Mouse (Mus musculus) hindbrain, postnatal 0 days (tissue): ENCODE measurements at regions not wholly inside any gene's neighbourhood (a gene's known extent, or its start where the extent isn't known, plus 50 kb on each side); places are given as distances from the start of the nearest gene placed in this dataset.
A peak's percentile ranks its signal among the peaks of the same experiment; 100 is the strongest.

ENCODE experiments used
- ATAC-seq: fragments of 200-750 bp; cut with Nextera tagmentation; 2 replicates; pipeline ENCODE4 v1.8.0; 2017; ENCODE audit warnings: mild to moderate bottlenecking, moderate TSS enrichment, moderate library complexity
- DNase-seq: peaks from one replicate; pipeline ENCODE4 v3.0.0-alpha.2; 2015; ENCODE audit warnings: low spot score
- H3K27ac ChIP-seq: fragments of 300-500 bp; sonication (generic); 2 replicates; pipeline ENCODE4 v1.5.1; 2014; ENCODE audit warnings: mild to moderate bottlenecking
- H3K27me3 ChIP-seq: fragments of 300-500 bp; sonication (generic); 2 replicates; pipeline ENCODE4 v1.6.1; 2014; ENCODE audit warnings: low read length, mixed read lengths; ENCODE audit not compliant: insufficient read depth
- H3K36me3 ChIP-seq: fragments of 300-500 bp; sonication (generic); 2 replicates; pipeline ENCODE4 v1.6.1; 2014; ENCODE audit warnings: low read length, mixed read lengths; ENCODE audit not compliant: insufficient read depth
- H3K4me1 ChIP-seq: fragments of 300-500 bp; sonication (generic); 2 replicates; pipeline ENCODE4 v1.6.1; 2014; ENCODE audit warnings: antibody characterized with exemption, low read length, mixed read lengths; ENCODE audit not compliant: insufficient read depth
- H3K4me2 ChIP-seq: fragments of 300-500 bp; sonication (generic); 2 replicates; pipeline ENCODE4 v1.6.1; 2014; ENCODE audit warnings: low read depth, mild to moderate bottlenecking, low read length, moderate library complexity, mixed read lengths
- H3K4me3 ChIP-seq: fragments of 300-500 bp; sonication (generic); 2 replicates; pipeline ENCODE4 v1.5.1; 2014; ENCODE audit warnings: low read length
- H3K9ac ChIP-seq: fragments of 300-500 bp; sonication (generic); replicated peaks from 2 replicates; pipeline ENCODE4 v1.6.1; 2014; ENCODE audit warnings: mild to moderate bottlenecking, low read length, moderate library complexity, mixed read lengths
- H3K9me3 ChIP-seq: fragments of 300-500 bp; sonication (generic); 2 replicates; pipeline ENCODE4 v1.6.1; 2016; ENCODE audit warnings: low read length, mixed read lengths
- CTCF ChIP-seq: IDR thresholded peaks from 2 replicates; pipeline ENCODE4 v1.5.1; 2016; ENCODE audit warnings: antibody characterized with exemption, control low read depth, low read depth
- WGBS: fragments of 180-500 bp; shearing (Covaris S2); extraction: QIAGEN DNeasy Blood & Tissue Kit; methylation state at CpG from one replicate; pipeline ENCODE4 v1.1.7; 2014; 5-methylcytosine and 5-hydroxymethylcytosine counted together

DNA sequence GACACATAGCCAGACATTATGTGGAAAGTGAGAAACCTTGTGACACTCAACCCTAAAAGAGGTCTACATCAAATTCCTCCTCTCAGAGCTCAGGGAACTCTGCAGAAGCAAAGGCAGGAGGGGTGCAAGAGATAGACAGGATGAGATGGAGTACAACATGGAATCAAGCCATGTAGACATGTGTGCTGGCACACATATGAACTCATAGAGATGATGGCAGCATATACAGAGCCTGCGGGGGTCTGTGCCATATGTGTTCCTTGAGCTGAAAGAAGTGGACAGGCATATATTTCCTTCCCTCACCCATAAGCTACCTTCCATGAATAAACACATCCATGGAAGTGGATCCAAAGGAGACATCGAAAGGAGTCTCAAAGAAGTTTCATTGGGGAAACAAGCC is 406.6 kb downstream of the Pdha2 start:
- Histone ChIP-seq H3K27ac (no peak overlapping the region), H3K4me3 (no peak overlapping the region), H3K36me3 (no peaks in the 10 kb centered on the region), H3K9me3 (no peaks in the 10 kb centered on the region), H3K4me2 (no peak overlapping the region), H3K27me3 (no peaks in the 10 kb centered on the region), H3K4me1 (no peaks in the 10 kb centered on the region), H3K9ac (no peak overlapping the region)
- ATAC-seq, result no peak
- no peak for DNase-seq
- no peak for TF ChIP-seq CTCF
- WGBS, result 97% methylated on average over 2 of the region's 2 CpGs

DNA sequence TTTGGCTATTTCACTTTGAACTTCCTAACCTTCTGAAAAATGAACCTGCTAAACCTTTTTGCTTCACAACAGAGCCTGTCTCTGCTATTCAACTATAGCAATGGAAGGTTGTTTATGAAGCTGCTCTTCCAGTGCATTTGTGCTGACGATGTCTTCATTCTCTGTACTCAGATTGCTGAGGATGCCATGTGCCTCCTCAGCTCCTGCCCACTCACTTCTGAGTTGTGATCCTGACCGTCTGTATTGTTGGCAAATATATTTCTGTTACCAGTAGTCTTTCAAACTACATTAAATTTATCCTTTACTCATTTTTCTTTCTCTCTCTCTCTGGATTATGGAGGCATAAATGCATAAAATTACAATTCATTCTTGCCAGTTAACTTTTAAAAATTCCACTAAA is 419.2 kb downstream of the Pdha2 start:
- no peaks in the 10 kb centered on the region for H3K27me3 ChIP-seq
- DNase-seq (no peak), ATAC-seq (no peak)
- no peak overlapping the region for H3K9ac ChIP-seq
- 86% methylated on average over 2 of the region's 2 CpGs for WGBS
- H3K9me3 ChIP-seq, result no peaks in the 10 kb centered on the region
- no peaks in the 10 kb centered on the region for H3K36me3 ChIP-seq
- H3K4me3 ChIP-seq, result no peak overlapping the region
- H3K4me1 ChIP-seq, result no peaks in the 10 kb centered on the region
- no peak for TF ChIP-seq CTCF
- no peak overlapping the region for H3K27ac ChIP-seq
- H3K4me2 ChIP-seq, result no peak overlapping the region

DNA sequence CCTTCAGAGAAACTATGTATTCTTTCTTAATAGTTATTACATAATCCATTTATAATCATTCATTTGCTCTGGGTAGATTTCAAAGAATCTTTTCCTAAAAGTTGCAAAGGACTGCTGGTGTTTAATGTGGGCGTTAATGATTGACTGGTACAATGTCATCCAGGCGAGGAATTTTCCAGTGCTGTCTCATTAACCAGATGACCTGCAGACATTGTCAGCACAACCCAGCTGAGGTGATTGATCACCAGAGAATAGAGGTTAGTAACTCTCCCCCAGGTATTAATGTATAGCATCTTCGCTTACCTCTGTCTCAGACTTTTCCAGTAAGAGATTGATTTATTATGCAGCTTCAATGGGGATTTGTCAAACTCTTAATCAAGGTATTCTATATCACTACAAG is 426.5 kb downstream of the Pdha2 start:
- DNase-seq (no peak), ATAC-seq (no peak)
- WGBS, result 76% methylated on average over 3 of the region's 3 CpGs
- Histone ChIP-seq H3K4me3 (no peak overlapping the region), H3K4me2 (no peak overlapping the region), H3K27ac (no peak overlapping the region), H3K9ac (no peak overlapping the region), H3K9me3 (no peaks in the 10 kb centered on the region), H3K36me3 (no peaks in the 10 kb centered on the region), H3K27me3 (no peaks in the 10 kb centered on the region), H3K4me1 (no peaks in the 10 kb centered on the region)
- no peak for TF ChIP-seq CTCF

DNA sequence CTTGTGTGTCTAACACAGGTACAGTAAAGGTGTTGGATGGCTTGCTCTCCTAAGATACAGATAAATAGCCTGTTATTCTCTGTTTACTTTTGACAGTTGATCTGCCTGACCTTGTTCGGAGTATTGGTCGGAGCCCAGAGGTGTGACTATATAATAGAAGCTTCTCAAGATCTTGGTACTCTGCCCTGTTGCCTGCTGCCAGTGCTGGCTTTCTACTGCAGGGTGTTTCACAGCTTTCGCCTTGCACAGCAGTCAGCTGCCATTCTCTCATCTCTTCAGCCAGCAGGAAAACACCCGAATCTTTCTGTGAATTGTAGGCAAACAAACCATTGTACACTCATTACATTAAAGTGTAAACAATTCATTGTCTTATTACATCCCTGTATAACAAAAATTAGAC is 452.1 kb downstream of the Pdha2 start:
- DNase-seq (peak; percentile 37), ATAC-seq (no peak)
- Histone ChIP-seq H3K27me3 (no peaks in the 10 kb centered on the region), H3K9ac (no peak overlapping the region), H3K9me3 (no peaks in the 10 kb centered on the region), H3K4me3 (no peak overlapping the region), H3K4me2 (no peak overlapping the region), H3K36me3 (no peaks in the 10 kb centered on the region), H3K4me1 (no peaks in the 10 kb centered on the region), H3K27ac (no peak overlapping the region)
- WGBS, result 43% methylated on average over 4 of the region's 4 CpGs
- TF ChIP-seq CTCF, result no peak

DNA sequence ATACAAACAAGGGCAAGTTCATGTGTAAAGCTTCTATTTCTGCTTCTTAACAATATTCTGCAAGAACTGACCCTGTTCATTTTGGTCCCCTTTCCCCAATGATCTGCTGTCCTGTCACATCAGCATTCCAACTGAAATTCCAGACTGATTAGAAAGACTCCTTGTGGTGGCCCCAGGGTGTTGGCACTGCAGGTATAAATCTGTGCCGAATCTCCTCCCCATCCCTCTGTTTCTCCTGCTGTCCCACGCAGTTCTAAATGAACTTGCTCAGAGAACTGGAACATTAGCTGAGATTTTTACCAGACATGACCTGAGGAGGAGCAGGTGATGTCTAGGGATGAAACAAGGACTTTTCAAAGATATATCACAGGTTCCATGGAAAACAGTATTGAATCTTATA is 467.7 kb downstream of the Pdha2 start:
- no peak overlapping the region for H3K4me2 ChIP-seq
- H3K9me3 ChIP-seq, result no peaks in the 10 kb centered on the region
- TF ChIP-seq CTCF, result no peak
- no peak for ATAC-seq
- H3K9ac ChIP-seq, result no peak overlapping the region
- H3K36me3 ChIP-seq, result no peaks in the 10 kb centered on the region
- H3K27me3 ChIP-seq, result no peaks in the 10 kb centered on the region
- H3K27ac ChIP-seq, result no peak overlapping the region
- DNase-seq, result peak; percentile 7
- WGBS, result 52% methylated on average over 2 of the region's 2 CpGs
- H3K4me3 ChIP-seq, result no peak overlapping the region
- H3K4me1 ChIP-seq, result no peaks in the 10 kb centered on the region

DNA sequence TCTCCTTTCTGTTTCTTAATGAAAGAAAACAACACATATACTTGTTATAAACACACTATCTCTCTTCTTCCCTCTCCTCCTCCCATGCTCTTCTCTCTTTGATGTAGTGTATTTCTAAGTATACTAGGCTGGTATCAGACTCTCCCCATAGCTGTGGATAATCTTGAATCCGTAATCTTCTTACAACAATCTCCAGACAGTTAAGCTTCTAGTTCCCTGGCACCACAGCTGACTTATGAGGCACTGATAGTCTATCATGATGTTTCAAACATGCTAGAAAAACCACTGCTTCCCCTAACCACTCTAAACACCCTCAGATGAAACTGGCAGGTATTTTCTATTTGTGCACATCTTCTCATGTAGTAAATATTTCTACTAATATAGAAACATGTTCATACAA is 471.7 kb downstream of the Pdha2 start:
- no peaks in the 10 kb centered on the region for H3K9me3 ChIP-seq
- WGBS, result 81% methylated on average over 1 of the region's 1 CpGs

DNA sequence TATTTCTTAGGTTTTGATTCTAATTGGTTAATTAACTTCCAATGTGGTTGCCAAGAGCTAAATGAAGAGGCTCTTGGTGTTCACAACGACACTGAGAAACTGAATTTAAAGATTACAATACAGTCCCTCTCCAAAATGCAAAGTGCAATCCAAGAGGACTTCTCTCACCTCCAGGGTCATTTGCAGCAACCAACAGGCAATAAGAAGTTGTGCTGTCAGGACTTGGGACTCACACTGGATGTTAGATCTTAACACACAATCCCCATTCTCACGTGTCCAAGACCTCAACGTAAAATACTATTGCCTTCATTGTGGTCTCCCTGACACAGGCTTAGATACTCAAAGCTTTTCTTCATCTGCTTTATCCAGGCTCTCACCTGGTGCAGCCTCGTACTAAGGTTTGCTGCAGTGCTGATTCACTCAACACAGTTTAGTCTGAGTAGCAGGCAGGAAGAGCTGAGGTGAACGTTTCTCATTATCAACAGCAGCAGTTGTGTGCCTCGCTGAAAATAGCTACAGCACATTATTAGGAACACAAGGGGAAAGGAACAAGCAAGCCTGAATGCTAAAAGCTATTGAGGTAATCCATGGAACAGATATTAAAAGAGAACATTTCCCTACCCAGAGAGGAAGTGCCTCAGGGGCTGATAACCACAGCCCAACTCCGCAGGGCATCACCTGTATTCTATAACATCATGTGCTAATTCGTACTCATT is 473.3 kb downstream of the Pdha2 start:
- DNase-seq (no peak), ATAC-seq (no peak)
- H3K9ac ChIP-seq, result no peak overlapping the region
- H3K4me1 ChIP-seq, result no peaks in the 10 kb centered on the region
- H3K27me3 ChIP-seq, result no peaks in the 10 kb centered on the region
- H3K4me3 ChIP-seq, result no peak overlapping the region
- 72% methylated on average over 8 of the region's 8 CpGs for WGBS
- no peak overlapping the region for H3K27ac ChIP-seq
- no peaks in the 10 kb centered on the region for H3K9me3 ChIP-seq
- no peaks in the 10 kb centered on the region for H3K36me3 ChIP-seq
- no peak for TF ChIP-seq CTCF
- no peak overlapping the region for H3K4me2 ChIP-seq

More for the DNA sequence above, 471.7 kb downstream of the Pdha2 start:
- DNase-seq (no peak), ATAC-seq (no peak)
- H3K4me3 ChIP-seq, result no peak overlapping the region
- H3K4me2 ChIP-seq, result no peak overlapping the region
- no peaks in the 10 kb centered on the region for H3K36me3 ChIP-seq
- no peak overlapping the region for H3K9ac ChIP-seq
- H3K27me3 ChIP-seq, result no peaks in the 10 kb centered on the region
- H3K27ac ChIP-seq, result no peak overlapping the region
- no peaks in the 10 kb centered on the region for H3K4me1 ChIP-seq
- no peak for TF ChIP-seq CTCF
